Mouse (Mus musculus) yolk sac, embryonic 10.5 days (tissue): ENCODE measurements around the gene Guca2a.

Experiments used
- DNase-seq: peaks from one replicate; pipeline ENCODE4 v3.0.0-alpha.2; 2017; ENCODE audit warnings: low spot score

The Guca2a gene

DNA sequence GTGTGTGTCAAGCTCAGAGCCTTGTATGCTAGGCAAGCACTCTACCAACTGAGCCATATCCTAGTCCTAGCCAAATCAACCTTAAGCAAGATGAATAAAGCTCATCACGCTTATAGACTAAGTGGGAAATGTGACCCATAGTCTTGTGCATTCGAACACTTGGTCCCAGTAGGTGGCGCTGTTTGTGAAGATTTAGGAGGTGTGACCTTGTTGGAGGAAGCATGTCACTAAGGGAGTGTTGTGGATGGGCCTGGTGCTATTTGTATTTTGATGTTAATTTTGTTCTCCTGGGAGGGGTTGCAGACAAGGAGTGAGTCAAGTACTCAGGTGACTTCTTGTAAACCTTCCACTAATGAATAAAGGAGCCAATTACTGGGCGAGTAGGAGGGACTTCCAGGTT, 5.2 kb downstream of the Guca2a start:
- DNase-seq: no peak

GRCm38 (mm10) chr4:119657011-119657410, 19.5 kb downstream of the Guca2a start:
- no peak for DNase-seq

- no peak for DNase-seq
Measured at GRCm38 (mm10) chr4:119658246-119658645, 20.7 kb downstream of the Guca2a start.

DNA sequence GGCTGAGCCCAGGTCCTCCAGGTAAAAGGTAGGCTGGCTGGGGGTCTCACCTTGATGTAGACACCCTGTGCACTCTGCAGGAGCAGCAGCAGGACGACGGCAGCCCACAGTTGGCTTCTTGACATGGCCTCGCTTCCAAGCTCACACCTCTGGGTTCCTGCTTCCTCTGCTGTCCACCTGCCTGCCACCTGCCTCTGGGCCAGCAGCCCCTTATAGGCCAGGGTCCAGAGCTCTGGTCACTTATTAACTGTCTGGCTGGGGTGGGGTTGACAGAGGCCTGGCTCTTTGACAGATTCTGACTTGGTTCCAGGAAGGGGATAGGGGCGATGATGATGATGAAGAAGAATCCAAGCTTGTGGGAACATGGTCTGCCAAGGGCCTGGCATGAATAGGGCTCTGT, 21.2 kb downstream of the Guca2a start, which contains the start of gene Guca2b:
TSS of gene Guca2b (minus strand) at position 224 of the 400 bp plus-strand sequence.
- peak; percentile 24 for DNase-seq

DNA sequence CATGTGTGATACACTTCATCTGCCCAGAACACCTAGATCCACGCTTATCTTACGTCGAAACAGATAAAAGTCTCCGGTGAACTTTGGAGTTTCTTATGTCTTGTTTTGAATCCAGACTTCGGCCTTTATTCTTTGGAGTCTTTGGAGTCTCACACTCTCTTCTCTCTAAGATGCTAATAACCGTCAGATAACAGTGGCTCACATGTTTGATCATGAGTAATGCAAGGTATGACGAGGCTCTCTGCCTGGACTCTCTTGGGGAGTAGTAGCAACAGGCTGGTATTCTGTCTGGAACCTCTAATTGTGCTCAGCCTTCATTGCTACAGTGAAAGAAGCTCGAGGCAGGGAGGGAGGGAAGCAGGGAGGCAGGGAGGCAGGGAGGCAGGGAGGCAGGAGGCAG, 22.5 kb downstream of the Guca2a start:
- no peak for DNase-seq

- no peak for DNase-seq
Measured at GRCm38 (mm10) chr4:119662151-119662550, 24.6 kb downstream of the Guca2a start.

GRCm38 (mm10) chr4:119662976-119663375, 25.5 kb downstream of the Guca2a start:
- DNase-seq: no peak

DNA sequence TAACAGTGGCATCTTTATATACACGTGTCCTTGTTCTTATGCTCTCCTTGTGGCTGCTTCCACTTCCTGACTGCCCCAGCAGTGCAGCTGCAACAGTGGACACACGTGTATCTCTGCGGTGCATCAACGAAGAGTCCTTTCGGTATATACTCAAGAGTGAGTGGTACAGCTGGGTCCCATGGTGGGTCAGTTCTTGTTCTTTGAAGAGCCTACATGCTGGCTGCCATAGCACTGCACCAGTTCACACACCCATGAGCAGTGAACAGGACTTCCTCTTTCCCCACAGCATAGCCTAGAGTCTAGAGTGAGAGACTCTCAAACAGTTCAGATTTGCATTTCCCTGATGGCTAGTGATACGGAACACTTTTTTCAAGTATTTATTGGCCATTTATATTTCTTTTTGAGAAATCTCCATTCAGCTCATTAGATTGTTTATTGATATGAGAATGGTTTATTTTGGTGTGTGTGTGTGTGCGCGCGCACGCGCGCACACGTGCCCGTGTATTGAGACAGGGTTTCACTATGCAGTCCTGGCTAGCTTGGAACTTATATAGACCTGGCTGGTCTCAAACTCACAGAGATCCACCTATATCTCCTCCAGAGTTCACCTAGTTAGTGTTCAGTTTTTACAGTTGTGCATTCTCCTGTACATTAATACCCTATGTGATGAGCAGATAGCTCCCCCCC, 26.0 kb downstream of the Guca2a start:
- DNase-seq: no peak

DNA sequence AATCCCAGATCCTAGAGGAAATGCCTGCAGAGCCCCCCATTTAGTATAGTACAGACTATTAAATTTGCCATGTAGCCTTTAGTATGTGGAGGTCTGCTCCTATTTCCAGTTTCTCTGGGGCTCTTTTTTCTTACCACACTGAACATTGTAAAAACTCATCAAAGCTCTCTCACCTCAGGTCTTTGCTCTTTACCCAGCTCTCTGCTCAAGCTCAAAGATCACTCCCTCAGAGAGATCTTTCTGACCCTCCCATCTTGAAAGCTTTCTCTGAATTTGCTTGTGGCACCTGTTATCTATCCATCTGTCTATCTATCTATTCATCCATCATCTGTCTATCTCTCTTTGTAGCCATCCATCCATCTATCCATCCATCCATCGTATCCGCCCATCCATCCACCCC, 27.7 kb downstream of the Guca2a start:
- DNase-seq: no peak

DNA sequence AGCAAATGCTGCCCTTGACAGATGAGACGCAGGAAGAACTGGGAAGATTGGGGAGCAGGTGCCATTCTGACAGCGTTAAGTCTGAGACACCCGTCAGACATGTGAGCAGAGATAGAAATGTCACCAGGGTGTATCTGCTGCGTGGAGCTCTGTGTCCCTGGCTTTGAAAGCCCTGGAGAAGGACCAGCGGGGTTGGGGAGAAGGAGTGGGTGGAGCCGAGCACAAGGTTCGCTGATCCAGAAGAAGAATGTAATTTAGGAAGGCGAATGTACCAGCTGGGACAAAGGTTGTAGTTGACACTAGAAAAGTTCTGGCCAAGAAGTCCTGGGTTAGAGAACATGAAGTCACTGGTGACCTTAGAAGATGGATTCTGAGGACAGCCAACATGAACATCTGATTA, 28.6 kb downstream of the Guca2a start:
- DNase-seq: no peak

DNA sequence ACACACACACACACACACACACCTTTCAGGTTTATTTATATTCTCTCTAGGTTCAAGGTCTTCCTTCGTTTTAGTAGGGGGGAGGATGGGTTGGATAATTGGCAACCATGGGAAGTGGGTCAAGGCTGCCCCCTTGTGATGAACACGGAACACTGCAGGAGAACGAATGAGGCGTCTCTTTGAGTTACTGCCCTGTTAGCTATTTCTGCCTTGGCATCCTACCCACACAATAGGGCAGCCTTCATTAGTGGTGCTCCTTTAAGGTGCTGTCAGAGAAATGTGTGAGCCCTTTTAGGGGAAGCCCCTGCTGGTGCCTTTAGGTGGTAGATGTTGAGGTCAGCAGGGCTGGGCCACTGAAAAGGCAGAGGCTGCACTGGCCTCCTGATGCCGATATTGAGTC, 29.9 kb downstream of the Guca2a start:
- DNase-seq: peak; percentile 30

GRCm38 (mm10) chr4:119668185-119668584, 30.7 kb downstream of the Guca2a start:
- DNase-seq: no peak

- no peak for DNase-seq
Measured at GRCm38 (mm10) chr4:119668596-119668995, 31.1 kb downstream of the Guca2a start.

GRCm38 (mm10) chr4:119669356-119670209, 32.1 kb downstream of the Guca2a start:
- no peak for DNase-seq

DNA sequence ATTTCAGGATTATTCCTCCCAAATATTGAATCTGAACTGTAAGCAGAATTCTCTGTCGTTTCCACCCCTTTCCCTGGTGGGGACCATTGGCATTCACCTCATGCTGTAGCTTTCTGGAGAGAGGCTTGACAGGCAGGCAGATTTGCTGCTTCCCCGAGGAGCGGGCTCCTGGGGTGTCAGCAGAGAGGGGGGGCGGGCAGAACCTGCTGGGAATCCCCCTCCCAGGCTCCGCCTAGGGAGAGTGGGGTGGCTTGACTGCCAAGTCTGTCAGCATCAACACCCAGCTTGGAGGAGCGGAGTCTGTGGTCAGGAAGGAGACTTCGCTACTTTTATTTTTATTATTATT, 32.7 kb downstream of the Guca2a start:
- DNase-seq: no peak

GRCm38 (mm10) chr4:119670736-119671135, 33.2 kb downstream of the Guca2a start:
- no peak for DNase-seq

- no peak for DNase-seq
Measured at GRCm38 (mm10) chr4:119671164-119671563, 33.7 kb downstream of the Guca2a start.

DNA sequence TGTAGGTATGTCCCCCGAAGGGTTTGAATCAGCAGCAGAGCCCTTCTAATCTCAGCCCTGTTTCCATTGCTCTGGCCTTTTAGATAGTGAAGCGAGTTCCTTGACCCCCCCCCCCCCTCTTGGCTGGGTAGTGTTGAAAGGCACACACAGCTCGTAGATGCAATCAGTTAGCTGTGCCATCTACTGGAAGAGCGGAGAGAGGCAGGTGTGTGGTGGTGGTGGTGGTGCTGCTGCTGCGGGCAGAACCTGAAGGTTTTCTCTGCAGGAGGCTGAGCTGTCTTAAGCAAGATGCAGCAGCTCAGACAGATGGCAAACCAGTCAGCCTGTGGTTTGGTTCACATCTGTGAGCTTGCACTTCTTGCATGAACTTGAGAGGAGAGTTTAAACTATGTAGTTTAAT, 35.2 kb downstream of the Guca2a start:
- no peak for DNase-seq

DNA sequence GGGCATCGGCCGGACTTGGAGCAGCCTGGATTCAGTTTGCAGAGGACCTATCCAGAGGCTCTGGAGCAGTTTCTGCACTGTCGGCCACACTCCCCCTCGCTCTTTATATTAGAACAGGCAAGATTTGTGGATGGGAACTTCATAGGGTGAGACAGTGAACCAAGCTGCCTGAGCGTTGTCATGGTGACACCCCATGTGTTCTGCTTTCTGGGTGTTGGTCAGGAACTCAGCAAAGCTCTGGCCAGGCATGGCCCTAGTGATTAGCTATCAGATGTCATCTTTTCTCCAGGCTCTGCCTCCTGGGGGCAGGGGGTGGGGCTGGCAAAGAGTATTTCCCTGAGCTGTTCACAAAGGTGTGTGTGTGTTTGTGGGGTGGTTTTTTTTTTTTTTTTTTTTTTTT, 45.1 kb downstream of the Guca2a start:
- no peak for DNase-seq

DNA sequence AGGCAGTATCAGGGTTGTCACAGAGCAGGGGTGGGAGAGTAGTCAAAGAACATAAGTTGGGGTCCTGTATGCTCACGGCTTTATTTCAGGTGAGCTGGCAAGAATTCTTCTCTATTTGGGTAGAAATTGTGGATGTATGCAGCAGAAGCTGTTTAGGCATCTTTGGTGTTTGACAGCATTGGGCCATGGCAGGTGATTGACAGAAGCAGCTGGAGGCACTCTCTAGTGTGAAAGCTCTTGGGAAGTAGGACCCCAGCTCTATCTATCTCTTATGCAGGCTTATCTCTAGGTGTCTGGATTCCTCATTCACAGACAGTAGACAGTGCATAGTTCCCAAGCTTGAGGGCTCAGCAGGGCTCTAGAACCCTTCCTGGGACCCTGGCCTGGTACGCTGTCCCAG, 48.2 kb downstream of the Guca2a start:
- DNase-seq: no peak
